Comparison of ENCODE assay signal across 15 mouse cellular contexts in the genomic region with DNA sequence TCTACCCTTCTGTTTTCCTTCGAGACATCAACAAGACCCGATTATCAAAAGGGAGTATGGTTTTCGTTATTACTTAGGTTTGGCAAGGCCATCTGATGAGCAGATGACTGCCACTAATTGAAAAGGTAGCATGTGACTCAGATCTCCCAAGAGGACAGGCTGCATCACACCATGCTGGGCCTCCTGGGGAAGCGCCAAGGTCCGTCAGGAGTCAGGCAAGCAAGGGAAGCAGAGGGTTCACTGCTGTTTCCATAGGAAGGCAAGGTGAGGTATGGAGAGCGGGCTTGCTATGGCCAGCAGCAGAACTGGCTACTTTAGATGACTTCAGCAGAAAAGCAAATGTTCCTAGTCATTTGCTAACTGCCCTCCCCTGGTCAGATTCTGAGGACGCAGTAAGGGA.
"Had no signal": no experiment of that assay in that cellular context is flagged by ENCODE, and none has a peak within 500 bp of the region (broad histone marks: within the 10 kb centered on the region; RNA-seq: fewer than 3 reads in every experiment).

No protein-coding gene starts in this region.

- H3K27ac ChIP-seq: left cerebral cortex, adult 2 months; limb, embryonic 10.5 days; liver, embryonic 15.5 days; midbrain, embryonic 10.5 days; neural tube, embryonic 15.5 days had no signal

- ATAC-seq: lung, postnatal 0 days had no signal

- H3K4me2 ChIP-seq: liver, embryonic 11.5 days; liver, embryonic 15.5 days; neural tube, embryonic 15.5 days had no signal

- H3K36me3 ChIP-seq: limb, embryonic 10.5 days; liver, embryonic 15.5 days; midbrain, embryonic 10.5 days; neural tube, embryonic 15.5 days had no signal

- H3K4me3 ChIP-seq: left cerebral cortex, adult 2 months; limb, embryonic 10.5 days; liver, embryonic 15.5 days; midbrain, embryonic 10.5 days; myocyte; neural tube, embryonic 15.5 days had no signal

- H3K4me1 ChIP-seq: liver, embryonic 15.5 days; midbrain, embryonic 10.5 days had no signal

- H3K9ac ChIP-seq: liver, embryonic 15.5 days; neural tube, embryonic 15.5 days had no signal

- DNase-seq: kidney, postnatal 25 days; lung, adult 2 months; lung, postnatal 36 days; midbrain, embryonic 14.5 days; right cerebral cortex, adult 18-20 months; right cerebral cortex, postnatal 25 days; thymus, postnatal 36 days had no signal

- H3K9me3 ChIP-seq: limb, embryonic 10.5 days; liver, embryonic 15.5 days; midbrain, embryonic 10.5 days; neural tube, embryonic 15.5 days had no signal

- H3K27me3 ChIP-seq: liver, embryonic 15.5 days; neural tube, embryonic 15.5 days had no signal
